Mouse (Mus musculus): ENCODE measurements around the gene Abcc9.

The Abcc9 gene

DNA sequence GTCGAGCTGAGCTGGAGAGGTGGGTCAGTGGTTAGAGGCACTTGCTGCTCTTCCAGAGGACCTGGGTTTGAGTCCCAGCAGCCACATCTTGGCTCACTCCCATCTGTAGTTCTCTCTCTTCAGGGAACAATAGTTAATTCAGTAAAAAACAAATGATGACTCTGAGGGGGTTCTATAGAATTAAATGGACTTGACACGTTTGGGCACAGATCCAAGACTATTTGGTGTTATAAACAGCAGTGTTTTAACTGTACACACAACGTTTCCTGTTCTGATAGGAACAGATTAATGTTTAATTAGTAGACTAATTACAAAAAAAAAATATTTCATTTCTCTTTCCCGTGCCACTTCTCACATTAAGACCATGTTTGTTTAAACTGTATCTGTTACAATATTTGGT lies 15.1 kb upstream of the Abcc9 start:
- Histone ChIP-seq H3K9me3 (ENCODE audit: low read length) (peaks cover 16% of the 10 kb centered on the region; the same call in 1 of the 2 replicates), H3K4me3 (replicated peaks; ENCODE audit: low read length) (no peak overlapping the region), H3K4me1 (replicated peaks; ENCODE audit: low read depth, low read length) (no peaks in the 10 kb centered on the region), H3K27me3 (ENCODE audit: insufficient read depth, low read length) (no peaks in the 10 kb centered on the region), H3K36me3 (ENCODE audit: insufficient read depth, low read length) (no peaks in the 10 kb centered on the region)
- no peak for TF ChIP-seq POU5F1 (IDR thresholded peaks at IDR 0.05; ENCODE audit: borderline replicate concordance, low read length)
- TF ChIP-seq NANOG (IDR thresholded peaks at IDR 0.05; ENCODE audit: borderline replicate concordance, low read length): no peak
- TF ChIP-seq CTCF (conservative IDR thresholded peaks at IDR 0.05; ENCODE audit: low read length): no peak

- Histone ChIP-seq H3K36me3 (ENCODE audit: insufficient read depth, low read length) (no peaks in the 10 kb centered on the region), H3K27me3 (ENCODE audit: insufficient read depth, low read length) (no peaks in the 10 kb centered on the region), H3K4me3 (replicated peaks; ENCODE audit: low read length) (no peak overlapping the region), H3K4me1 (replicated peaks; ENCODE audit: low read depth, low read length) (no peaks in the 10 kb centered on the region), H3K9me3 (ENCODE audit: low read length) (peaks cover 24% of the 10 kb centered on the region; the same call in 1 of the 2 replicates)
- TF ChIP-seq CTCF (conservative IDR thresholded peaks at IDR 0.05; ENCODE audit: low read length) (no peak), NANOG (IDR thresholded peaks at IDR 0.05; ENCODE audit: borderline replicate concordance, low read length) (no peak), POU5F1 (IDR thresholded peaks at IDR 0.05; ENCODE audit: borderline replicate concordance, low read length) (no peak)
Measured at GRCm38 (mm10) chr6:142715026-142715425, 12.9 kb upstream of the Abcc9 start.

GRCm38 (mm10) chr6:142711106-142711505 lies 9.0 kb upstream of the Abcc9 start:
- Histone ChIP-seq H3K4me3 (replicated peaks; ENCODE audit: low read length) (no peak overlapping the region), H3K36me3 (ENCODE audit: insufficient read depth, low read length) (no peaks in the 10 kb centered on the region), H3K9me3 (ENCODE audit: low read length) (peaks cover 38% of the 10 kb centered on the region), H3K27me3 (ENCODE audit: insufficient read depth, low read length) (no peaks in the 10 kb centered on the region), H3K4me1 (replicated peaks; ENCODE audit: low read depth, low read length) (no peaks in the 10 kb centered on the region)
- TF ChIP-seq POU5F1 (IDR thresholded peaks at IDR 0.05; ENCODE audit: borderline replicate concordance, low read length) (no peak), CTCF (conservative IDR thresholded peaks at IDR 0.05; ENCODE audit: low read length) (no peak), NANOG (IDR thresholded peaks at IDR 0.05; ENCODE audit: borderline replicate concordance, low read length) (no peak)

- Histone ChIP-seq H3K27me3 (ENCODE audit: insufficient read depth, low read length) (no peaks in the 10 kb centered on the region), H3K4me3 (replicated peaks; ENCODE audit: low read length) (no peak overlapping the region), H3K9me3 (ENCODE audit: low read length) (peaks cover 34% of the 10 kb centered on the region), H3K4me1 (replicated peaks; ENCODE audit: low read depth, low read length) (no peaks in the 10 kb centered on the region), H3K36me3 (ENCODE audit: insufficient read depth, low read length) (no peaks in the 10 kb centered on the region)
- TF ChIP-seq CTCF (conservative IDR thresholded peaks at IDR 0.05; ENCODE audit: low read length): no peak
- TF ChIP-seq POU5F1 (IDR thresholded peaks at IDR 0.05; ENCODE audit: borderline replicate concordance, low read length): no peak
- no peak for TF ChIP-seq NANOG (IDR thresholded peaks at IDR 0.05; ENCODE audit: borderline replicate concordance, low read length)
Measured at GRCm38 (mm10) chr6:142710690-142711089, 8.6 kb upstream of the Abcc9 start.

GRCm38 (mm10) chr6:142708369-142708768 lies 6.3 kb upstream of the Abcc9 start:
- TF ChIP-seq NANOG (IDR thresholded peaks at IDR 0.05; ENCODE audit: borderline replicate concordance, low read length) (no peak), CTCF (conservative IDR thresholded peaks at IDR 0.05; ENCODE audit: low read length) (no peak), POU5F1 (IDR thresholded peaks at IDR 0.05; ENCODE audit: borderline replicate concordance, low read length) (no peak)
- Histone ChIP-seq H3K4me3 (replicated peaks; ENCODE audit: low read length) (no peak overlapping the region), H3K36me3 (ENCODE audit: insufficient read depth, low read length) (no peaks in the 10 kb centered on the region), H3K27me3 (ENCODE audit: insufficient read depth, low read length) (no peaks in the 10 kb centered on the region), H3K9me3 (ENCODE audit: low read length) (peaks cover 29% of the 10 kb centered on the region), H3K4me1 (replicated peaks; ENCODE audit: low read depth, low read length) (no peaks in the 10 kb centered on the region)

GRCm38 (mm10) chr6:142706688-142707087 lies 4.6 kb upstream of the Abcc9 start:
- Histone ChIP-seq H3K27me3 (ENCODE audit: insufficient read depth, low read length) (no peaks in the 10 kb centered on the region), H3K9me3 (ENCODE audit: low read length) (peaks cover 41% of the 10 kb centered on the region), H3K36me3 (ENCODE audit: insufficient read depth, low read length) (no peaks in the 10 kb centered on the region), H3K4me1 (replicated peaks; ENCODE audit: low read depth, low read length) (no peaks in the 10 kb centered on the region), H3K4me3 (replicated peaks; ENCODE audit: low read length) (no peak overlapping the region)
- no peak for TF ChIP-seq NANOG (IDR thresholded peaks at IDR 0.05; ENCODE audit: borderline replicate concordance, low read length)
- TF ChIP-seq CTCF (conservative IDR thresholded peaks at IDR 0.05; ENCODE audit: low read length): peak; percentile 77

DNA sequence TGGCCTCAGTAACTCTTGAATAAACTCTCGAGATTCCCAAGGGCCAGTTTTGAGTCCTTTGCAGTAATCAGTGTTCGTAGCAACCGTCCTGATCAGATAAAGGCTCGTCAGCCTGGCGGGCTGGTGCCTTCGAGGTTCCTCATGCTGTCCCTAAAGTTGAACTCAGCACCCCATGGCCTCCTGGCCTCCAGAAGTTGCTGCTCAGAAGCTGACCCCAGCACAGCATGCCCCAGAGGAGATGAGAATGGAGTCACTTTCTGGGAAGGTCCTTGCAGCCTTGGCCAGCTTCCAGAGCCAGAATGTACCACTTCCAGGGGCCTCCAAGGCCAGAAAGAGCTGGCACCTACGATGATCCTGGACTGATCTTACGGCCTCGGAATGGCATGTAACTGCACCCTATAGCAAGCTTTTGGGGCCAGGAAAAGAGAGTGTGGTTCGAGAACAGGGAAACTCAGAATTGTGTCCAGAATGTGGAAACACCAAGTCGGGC lies 1.4 kb upstream of the Abcc9 start:
- no peaks in the 10 kb centered on the region for H3K27me3 ChIP-seq (ENCODE audit: insufficient read depth, low read length)
- TF ChIP-seq NANOG (IDR thresholded peaks at IDR 0.05; ENCODE audit: borderline replicate concordance, low read length): no peak
- no peak for TF ChIP-seq CTCF (conservative IDR thresholded peaks at IDR 0.05; ENCODE audit: low read length)
- TF ChIP-seq POU5F1 (IDR thresholded peaks at IDR 0.05; ENCODE audit: borderline replicate concordance, low read length): no peak
- no peak overlapping the region for H3K4me3 ChIP-seq (replicated peaks; ENCODE audit: low read length)
- peaks cover 18% of the 10 kb centered on the region for H3K9me3 ChIP-seq (ENCODE audit: low read length)
- H3K4me1 ChIP-seq (replicated peaks; ENCODE audit: low read depth, low read length): no peaks in the 10 kb centered on the region
- H3K36me3 ChIP-seq (ENCODE audit: insufficient read depth, low read length): no peaks in the 10 kb centered on the region

DNA sequence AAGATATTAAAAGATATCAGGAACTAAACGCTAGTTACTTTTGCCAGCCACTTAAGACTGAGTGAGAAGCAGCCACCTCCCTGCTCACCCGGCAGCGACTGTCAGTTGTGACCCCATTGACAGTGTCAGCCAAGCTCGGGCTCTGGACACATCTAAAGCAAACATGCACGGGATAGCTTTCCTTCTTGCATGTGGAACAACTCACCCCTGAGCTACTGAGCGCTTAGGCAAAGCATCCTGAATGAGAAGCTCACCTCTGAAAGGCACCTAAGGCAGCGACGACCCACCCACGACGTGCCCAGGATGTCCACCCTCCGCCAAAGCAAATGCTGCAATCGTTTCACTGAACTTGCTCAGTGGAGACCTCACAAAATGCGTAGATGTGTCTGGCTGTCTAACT lies 954 bp downstream of the Abcc9 start:
- no peaks in the 10 kb centered on the region for H3K36me3 ChIP-seq (ENCODE audit: insufficient read depth, low read length)
- TF ChIP-seq CTCF (conservative IDR thresholded peaks at IDR 0.05; ENCODE audit: low read length) (no peak), POU5F1 (IDR thresholded peaks at IDR 0.05; ENCODE audit: borderline replicate concordance, low read length) (no peak), NANOG (IDR thresholded peaks at IDR 0.05; ENCODE audit: borderline replicate concordance, low read length) (no peak)
- no peaks in the 10 kb centered on the region for H3K27me3 ChIP-seq (ENCODE audit: insufficient read depth, low read length)
- no peak overlapping the region for H3K4me3 ChIP-seq (replicated peaks; ENCODE audit: low read length)
- H3K9me3 ChIP-seq (ENCODE audit: low read length): peaks cover 15% of the 10 kb centered on the region
- H3K4me1 ChIP-seq (replicated peaks; ENCODE audit: low read depth, low read length): no peaks in the 10 kb centered on the region

DNA sequence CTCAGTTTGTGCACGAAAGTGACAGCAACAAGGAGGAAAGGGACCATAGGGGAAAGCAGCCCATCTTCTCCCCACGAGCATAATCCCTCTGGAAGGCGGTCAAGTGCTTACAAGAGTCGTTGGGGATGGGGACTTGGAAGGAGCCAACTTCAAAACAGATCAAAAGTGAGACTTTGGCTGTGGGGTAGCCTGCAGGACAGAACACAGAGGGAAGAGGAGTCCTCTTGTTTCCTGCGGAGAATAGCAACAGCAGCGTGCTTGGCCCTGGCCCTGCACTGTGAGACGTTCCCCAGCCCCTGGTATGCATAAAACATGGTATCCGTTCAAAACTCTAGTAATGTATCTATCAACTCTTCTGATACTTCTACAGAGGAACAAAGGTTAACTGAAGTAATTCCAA lies 1.4 kb downstream of the Abcc9 start:
- H3K9me3 ChIP-seq (ENCODE audit: low read length): peaks cover 15% of the 10 kb centered on the region
- TF ChIP-seq CTCF (conservative IDR thresholded peaks at IDR 0.05; ENCODE audit: low read length) (no peak), NANOG (IDR thresholded peaks at IDR 0.05; ENCODE audit: borderline replicate concordance, low read length) (no peak), POU5F1 (IDR thresholded peaks at IDR 0.05; ENCODE audit: borderline replicate concordance, low read length) (no peak)
- H3K4me3 ChIP-seq (replicated peaks; ENCODE audit: low read length): no peak overlapping the region
- no peaks in the 10 kb centered on the region for H3K4me1 ChIP-seq (replicated peaks; ENCODE audit: low read depth, low read length)
- H3K36me3 ChIP-seq (ENCODE audit: insufficient read depth, low read length): no peaks in the 10 kb centered on the region
- H3K27me3 ChIP-seq (ENCODE audit: insufficient read depth, low read length): no peaks in the 10 kb centered on the region
